Mouse (Mus musculus) heart, postnatal 25 days (tissue): ENCODE measurements around the gene Trim40. TPM values are rescaled to one million over a fixed set of nuclear protein-coding genes. Genes with fewer than 3 reads are reported as not detected.

Experiments used
- DNase-seq: peaks from one replicate; pipeline ENCODE4 v3.0.0; 2022; ENCODE audit warnings: low spot score
- intact Hi-C: fragments of 180-260 bp; cut with DNase I; formaldehyde crosslinking; loops from one replicate; pipeline ENCODE4 v1.15.1; 2025
- total RNA-seq, 2 experiments: library from RNA; stranded (reverse); gene quantifications; 2 replicates each; pipeline ENCODE4 v1.2.3; 2021

The Trim40 gene
- total RNA-seq, 2 experiments from 2014 or later: not detected

DNA sequence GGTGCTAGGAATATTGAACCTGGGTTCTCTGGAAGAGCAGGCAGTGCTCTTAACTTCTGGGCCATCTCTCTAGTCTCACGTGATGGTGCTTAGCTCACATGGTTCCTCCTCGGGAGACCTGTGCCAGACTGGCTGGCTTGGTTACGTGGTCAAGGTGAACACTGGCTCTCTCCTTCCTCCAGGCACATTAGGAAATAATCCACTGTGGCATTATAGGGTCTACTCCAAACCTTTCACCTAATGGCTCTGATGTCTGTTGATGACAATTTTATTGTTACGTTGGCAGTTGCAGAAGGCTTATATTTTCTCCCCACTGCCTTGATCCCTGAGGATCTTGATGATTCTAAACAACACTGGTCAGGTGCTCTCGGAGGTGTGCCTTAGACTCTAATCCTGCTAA, 41.0 kb downstream of the Trim40 start:
- intact Hi-C loops: no loop called here
- no peak for DNase-seq

DNA sequence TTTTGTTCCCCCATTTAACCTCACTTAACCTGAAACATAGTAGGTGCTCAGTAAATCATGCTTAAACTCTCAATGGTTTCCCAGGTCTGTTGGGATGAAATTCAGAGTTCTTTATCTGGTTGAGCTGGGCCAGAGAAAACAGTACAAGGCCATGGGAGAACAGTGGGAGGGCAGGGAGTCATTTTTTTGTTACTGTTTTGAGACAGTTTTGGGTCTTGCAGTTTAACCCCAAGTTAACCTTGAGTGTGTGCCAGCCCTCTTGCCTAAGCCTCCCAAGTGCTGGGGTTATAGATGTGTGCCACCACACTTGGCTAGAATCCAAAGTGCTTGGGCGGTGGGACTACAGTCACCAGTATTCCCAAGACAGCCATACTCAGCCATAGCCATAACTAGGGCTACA, 45.2 kb downstream of the Trim40 start:
- intact Hi-C loops: no loop called here

DNA sequence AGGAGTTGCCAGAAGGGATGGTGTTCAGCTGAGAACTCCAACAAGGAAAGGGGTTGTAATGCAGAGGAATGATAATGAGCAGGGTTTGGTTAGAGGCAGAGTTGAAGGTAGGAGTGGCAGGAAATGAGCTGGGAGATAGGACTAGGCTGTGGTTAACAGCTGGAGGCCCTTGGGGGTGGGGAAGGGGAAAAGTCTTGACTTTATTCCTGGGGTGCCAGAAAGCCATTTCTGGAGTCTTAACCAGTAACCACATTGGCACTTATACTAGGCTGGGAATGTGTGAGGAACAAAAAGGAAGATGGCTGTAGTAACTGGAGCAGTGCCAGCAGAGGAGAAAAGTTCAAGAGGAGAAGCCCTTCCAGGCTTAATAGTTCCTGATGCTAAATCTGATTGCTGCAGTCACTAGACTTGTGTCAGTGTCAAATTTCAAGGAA, 45.6 kb downstream of the Trim40 start:
- intact Hi-C loops: no loop called here
- no peak for DNase-seq

More for the DNA sequence above, 45.2 kb downstream of the Trim40 start:
- no peak for DNase-seq

DNA sequence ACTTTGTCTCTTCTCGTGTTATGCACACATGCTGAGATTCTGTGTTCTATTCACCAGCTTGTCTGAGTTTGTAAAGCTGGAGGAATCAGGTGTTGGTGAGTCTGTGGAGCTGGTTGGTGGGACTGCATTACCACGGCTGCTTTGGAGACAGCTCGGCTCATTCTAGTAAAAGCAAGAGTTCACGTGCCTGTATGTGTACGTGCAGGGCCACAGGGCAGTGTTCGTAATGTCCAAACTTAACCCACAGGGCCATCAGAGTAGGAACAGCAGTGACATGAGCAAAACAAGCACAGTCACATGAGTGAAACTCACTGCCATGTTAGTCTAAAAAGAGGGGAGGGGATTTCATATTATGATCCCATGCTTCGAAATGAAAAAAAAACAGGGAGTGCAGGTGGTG, 46.2 kb downstream of the Trim40 start:
- intact Hi-C loops: no loop called here
- DNase-seq: no peak

DNA sequence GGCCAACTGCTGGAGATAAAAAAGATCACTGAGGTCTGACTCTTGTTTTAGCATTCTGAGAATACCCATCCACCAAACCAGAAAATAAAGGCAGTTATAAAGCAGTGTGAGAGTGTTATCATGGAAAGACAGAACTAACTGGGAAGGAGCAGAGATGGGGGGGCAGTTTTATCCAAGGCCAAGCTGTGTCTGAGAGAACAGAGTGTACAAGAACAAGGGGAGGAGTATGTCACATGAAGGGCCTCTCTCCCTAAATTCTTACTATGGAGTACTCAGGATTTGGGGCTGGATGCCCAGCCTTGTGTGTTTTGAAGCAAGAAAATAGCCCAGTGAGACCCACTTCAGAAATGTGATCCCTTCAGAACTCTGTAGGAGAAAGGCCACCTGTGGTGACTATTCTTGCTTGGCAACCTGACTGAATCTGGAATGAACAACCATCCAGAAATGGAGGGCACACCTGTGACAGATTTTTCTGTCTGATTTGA, 48.9 kb downstream of the Trim40 start:
- no peak for DNase-seq
- intact Hi-C loops: no loop called here

DNA sequence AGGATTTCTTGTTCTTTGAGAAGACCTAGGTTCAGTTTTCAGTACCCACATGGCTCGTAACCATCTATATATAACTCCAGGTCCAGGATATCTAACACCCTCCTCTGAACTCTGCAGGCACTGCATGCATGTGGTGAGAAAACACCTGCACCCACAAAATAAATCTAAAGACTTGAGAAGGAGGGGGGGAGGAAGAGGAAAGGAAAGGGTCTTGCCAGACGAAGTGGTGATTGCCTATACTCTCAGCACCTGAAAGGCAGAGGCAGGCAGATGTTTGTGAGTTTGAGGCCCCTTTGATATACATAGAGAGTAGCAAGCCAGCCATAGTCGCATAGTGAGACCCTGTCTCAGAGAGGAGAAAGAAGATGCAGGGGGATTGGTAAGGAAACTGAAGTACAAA, 50.0 kb downstream of the Trim40 start:
- intact Hi-C loops: loop anchor here (5.0 kb wide), 1 partner anchor 117 kb away; the partner anchor contains the start of genes Znrd1 and Znrd1as
- DNase-seq: no peak

DNA sequence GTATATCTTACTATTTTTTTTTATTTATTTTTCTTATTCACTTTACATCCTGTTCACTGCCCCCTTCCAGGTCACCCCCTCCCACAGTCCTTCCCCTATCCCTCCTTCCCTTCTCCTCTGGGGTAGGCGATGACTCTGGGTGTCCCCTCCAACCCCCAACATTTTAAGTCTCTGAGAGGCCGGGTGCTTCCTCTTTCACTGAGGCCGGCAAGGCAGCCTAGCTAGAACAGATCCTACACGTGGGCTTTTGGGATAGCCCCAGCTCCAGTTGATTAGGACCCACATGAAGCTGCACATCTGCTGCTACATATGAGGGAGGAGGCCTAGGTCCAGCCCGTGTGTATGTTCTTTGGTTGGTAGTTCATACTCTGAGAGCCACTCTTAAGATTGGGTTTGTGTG, 50.9 kb downstream of the Trim40 start:
- intact Hi-C loops: loop anchor here (5.0 kb wide), 1 partner anchor 118 kb away; the partner anchor contains the start of genes Znrd1 and Znrd1as
- DNase-seq: no peak

DNA sequence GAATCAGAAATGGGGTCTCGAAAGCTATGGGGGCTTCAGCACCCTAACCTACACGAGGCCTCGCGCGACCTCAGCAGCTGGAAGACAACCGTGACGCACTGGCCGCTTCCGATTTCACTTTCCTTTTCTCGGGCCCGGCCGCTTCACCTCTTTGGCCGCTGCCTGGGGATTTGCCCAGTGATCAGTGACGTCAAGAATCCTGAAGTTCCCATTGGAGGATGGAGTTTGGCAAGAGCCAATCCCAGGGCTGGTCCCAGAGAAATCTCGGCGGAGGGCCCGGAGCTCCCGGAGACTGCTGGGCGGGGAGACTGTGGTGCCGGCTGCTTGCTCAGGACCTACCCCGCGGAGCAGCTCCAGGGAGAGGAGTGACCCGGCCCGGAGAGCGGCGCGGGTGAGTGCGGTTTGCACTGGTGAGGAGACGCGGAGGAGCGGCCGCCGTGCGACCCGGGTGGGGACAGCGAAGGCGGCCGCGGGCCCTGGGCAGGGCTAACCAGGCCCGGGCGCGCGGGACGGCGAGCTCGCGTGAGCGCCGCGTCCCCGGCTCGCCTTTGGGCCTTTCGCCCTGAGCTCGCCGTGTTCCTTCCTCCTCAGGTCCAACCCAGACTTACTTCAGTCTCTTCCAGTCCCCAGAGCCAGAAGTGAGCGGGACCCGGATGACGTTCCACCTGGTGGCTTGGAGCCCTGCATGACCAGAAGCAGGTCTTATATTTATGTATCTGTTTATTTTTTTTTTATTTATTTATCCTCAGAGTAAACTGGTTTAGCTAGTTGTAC, 52.9 kb downstream of the Trim40 start, which contains the start of gene Trim26:
Gene Trim26 (plus strand): TSS at position 261 of the 774 bp plus-strand sequence.
- intact Hi-C loops: loop anchor here (5.0 kb wide), 1 partner anchor 120 kb away; the partner anchor contains the start of genes Znrd1 and Znrd1as

DNA sequence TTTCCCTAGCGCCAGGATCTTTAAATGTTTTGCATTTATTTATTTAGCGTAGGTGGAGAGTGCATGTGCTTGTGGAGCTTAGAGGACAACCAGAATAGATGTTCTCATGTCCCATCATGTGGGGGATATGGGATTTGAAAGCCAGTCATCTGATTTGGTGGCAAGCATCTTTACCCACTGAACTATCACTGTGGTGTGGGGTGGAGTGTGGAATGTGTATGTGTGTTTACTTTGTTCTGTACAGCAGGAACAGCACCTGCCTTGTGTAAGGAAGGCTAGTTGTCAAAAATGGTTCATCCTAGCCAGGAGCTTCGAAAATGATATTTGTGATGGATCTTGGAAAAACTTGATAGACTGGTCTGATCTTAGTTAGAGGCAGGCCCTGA, 53.5 kb downstream of the Trim40 start:
- no peak for DNase-seq
- intact Hi-C loops: loop anchor here (5.0 kb wide), 1 partner anchor 121 kb away; the partner anchor contains the start of genes Znrd1 and Znrd1as

More for the DNA sequence above, 52.9 kb downstream of the Trim40 start, which contains the start of gene Trim26:
- peak; percentile 96 for DNase-seq

DNA sequence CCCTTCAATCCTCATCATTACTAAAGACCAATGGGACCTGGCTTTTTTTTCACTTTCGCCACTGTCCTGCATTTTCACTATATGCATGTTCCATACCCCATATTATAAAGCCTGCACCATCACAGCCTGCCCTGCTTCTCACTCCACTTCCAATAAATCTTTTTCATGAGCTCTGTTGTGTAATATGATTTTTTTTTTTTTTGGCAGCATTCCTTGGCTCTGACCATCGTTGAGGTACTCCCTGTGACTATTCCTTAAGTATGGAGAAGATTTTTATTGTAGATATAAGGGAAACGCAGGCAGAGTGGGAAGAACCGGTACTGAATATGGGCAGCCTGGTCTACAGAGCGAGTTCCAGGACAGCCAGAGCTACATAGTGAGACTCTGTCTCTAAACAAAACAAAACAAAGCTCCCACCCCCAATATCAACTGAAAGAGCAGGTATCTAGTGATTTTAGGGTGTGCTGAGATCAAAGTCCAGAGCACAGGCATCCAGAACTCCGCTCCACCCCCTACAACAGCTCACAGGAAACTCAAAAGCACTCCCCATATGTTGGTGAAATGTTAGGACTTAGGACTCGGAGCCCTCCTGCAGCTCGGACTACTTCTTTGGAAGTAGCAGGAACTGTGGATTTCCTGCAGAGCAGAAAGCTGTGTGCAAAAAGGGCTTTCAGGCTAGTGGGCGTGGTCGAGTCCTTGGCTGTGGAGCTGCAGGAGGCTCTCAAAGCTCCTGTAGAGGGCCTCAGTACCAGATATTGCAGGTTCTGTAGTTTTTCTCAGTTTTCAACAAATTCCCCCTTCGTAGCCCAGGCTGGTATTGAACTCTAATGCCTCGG, 54.1 kb downstream of the Trim40 start:
- DNase-seq: peak; percentile 34
- intact Hi-C loops: loop anchor here (5.0 kb wide), 1 partner anchor 121 kb away; the partner anchor contains the start of genes Znrd1 and Znrd1as

DNA sequence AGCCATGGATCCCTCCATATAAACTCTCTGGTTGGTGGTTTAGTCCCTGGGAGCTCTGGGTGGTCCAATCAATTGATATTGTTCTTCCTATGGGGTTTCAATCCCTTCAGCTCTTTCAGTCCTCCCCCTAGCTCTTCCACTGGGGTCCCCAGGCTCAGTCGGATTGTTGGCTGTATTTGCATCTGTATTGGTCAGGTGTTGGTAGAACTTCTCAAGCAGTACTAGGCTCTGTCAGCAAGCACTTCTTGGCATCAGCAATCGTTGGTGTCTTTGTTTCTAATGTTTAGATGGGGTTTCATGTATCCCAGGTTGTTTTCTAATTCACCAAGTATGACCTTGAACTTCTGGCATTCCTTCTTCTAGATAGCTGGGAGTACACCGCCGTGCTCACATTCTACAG, 57.2 kb downstream of the Trim40 start:
- no peak for DNase-seq
- intact Hi-C loops: no loop called here

Other genes starting within 250 kb of the Trim40 start
- not detected for gene H2-M9, start 247.5 kb downstream of the Trim40 start, total RNA-seq
- not detected for gene H2-M1, start 217.9 kb downstream of the Trim40 start, total RNA-seq
- not detected for gene H2-M10.5, start 117.2 kb downstream of the Trim40 start, total RNA-seq
- gene H2-M10.6, start 78.0 kb downstream of the Trim40 start, total RNA-seq: not detected
- 10 to 100 TPM; 19.4 to 20.5 TPM for gene Trim26, start 53.0 kb downstream of the Trim40 start, total RNA-seq
- gene Trim15, start 22.9 kb downstream of the Trim40 start, total RNA-seq: not detected
- 1 to 10 TPM; 1.2 TPM for gene Trim10, start 20.5 kb downstream of the Trim40 start, total RNA-seq
- gene Trim31, start 8.0 kb upstream of the Trim40 start, total RNA-seq: not detected
- gene Rnf39, start 52.8 kb upstream of the Trim40 start, total RNA-seq: 1 to 10 TPM in 1 of 2 experiments, under 1 TPM in 1; 0.36 to 1.1 TPM
- 10 to 100 TPM; 87.4 to 92.9 TPM for gene Ppp1r11, start 61.6 kb upstream of the Trim40 start, total RNA-seq
- 10 to 100 TPM; 25.9 to 27.4 TPM for gene Znrd1, start 68.4 kb upstream of the Trim40 start, total RNA-seq
- gene Znrd1as, start 68.5 kb upstream of the Trim40 start, total RNA-seq: 10 to 100 TPM; 11.2 to 14.7 TPM
- under 1 TPM; 0.49 to 0.61 TPM for gene 2410137M14Rik, start 91.1 kb upstream of the Trim40 start, total RNA-seq
- gene H2-M5, start 99.4 kb upstream of the Trim40 start, total RNA-seq: not detected
- gene Zfp57, start 111.0 kb upstream of the Trim40 start, total RNA-seq: 1 to 10 TPM; 1.6 to 2.9 TPM
- not detected for gene Mog, start 133.3 kb upstream of the Trim40 start, total RNA-seq
- 1 to 10 TPM; 6.9 to 7.4 TPM for gene Gabbr1, start 155.8 kb upstream of the Trim40 start, total RNA-seq
- not detected for gene Olfr90, start 198.4 kb upstream of the Trim40 start, total RNA-seq
- not detected for gene Olfr91, start 208.2 kb upstream of the Trim40 start, total RNA-seq
- not detected for gene Olfr92, start 230.0 kb upstream of the Trim40 start, total RNA-seq